ENCODE assay signal across 8 mouse cellular contexts in the genomic region with DNA sequence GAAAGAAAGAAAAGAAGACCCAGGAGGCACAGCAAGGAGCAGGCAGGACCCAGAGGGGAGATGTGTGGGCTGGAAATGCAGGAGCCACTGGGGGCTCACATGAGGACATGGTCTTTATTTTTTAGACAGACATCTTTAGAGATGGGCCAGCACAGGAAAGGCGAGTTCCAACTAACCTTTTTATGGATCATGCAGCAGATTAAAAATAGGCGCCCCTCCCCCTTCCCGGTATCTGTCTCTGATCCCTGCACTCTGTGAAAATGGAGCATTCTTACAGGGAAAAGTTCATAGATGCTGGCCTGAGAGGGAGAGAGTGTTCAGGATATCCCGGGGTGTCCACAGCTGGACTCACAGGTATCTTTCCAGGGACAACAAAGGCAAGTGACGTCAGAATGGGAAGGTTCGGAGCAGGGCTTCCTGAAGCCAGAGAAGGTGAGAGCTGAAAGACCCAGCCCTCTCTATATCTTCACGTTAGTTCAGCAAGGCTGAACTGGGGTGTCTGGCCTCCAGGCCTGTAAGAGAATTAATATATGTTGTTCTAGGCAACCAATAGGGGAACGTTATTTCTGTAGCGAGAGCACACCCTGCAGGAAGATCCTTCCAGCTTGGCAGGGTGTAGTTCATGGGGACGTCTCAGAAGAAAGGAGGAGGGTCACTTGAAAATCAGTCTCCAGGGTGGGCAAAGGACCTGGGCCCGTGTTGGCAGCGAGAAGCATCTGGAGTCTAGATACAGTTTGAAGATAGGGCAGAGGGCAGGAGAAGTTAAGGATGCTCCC. TPM values are rescaled to one million over a fixed set of nuclear protein-coding genes. Genes with fewer than 3 reads are reported as not detected.
DNase-seq lines count a peak whose midpoint lies in the region; ATAC-seq and TF ChIP-seq lines count a peak whose summit lies in the region.

No protein-coding gene starts in this region.

- H3K36me3 ChIP-seq in forebrain, embryonic 15.5 days = no peaks in the 10 kb centered on the region
- no peaks in the 10 kb centered on the region for H3K36me3 ChIP-seq in forebrain, embryonic 10.5 days (replicated peaks)
- no peaks in the 10 kb centered on the region for H3K36me3 ChIP-seq in intestine, postnatal 0 days (ENCODE audit: control insufficient read depth, insufficient read depth)

- no peak for ATAC-seq in forebrain, embryonic 15.5 days (replicated peaks)
- ATAC-seq in intestine, postnatal 0 days = no peak

- H3K27ac ChIP-seq in forebrain, embryonic 15.5 days (replicated peaks) = peak overlapping the region; percentile 38; the same call in 1 of the 2 replicates
- no peak overlapping the region for H3K27ac ChIP-seq in forebrain, embryonic 10.5 days
- H3K27ac ChIP-seq in layer of hippocampus, adult 2 months = no peak overlapping the region
- no peak overlapping the region for H3K27ac ChIP-seq in intestine, postnatal 0 days (ENCODE audit: low read depth, low read length)

- peak; percentile 35 for TF ChIP-seq CTCF in layer of hippocampus, adult 2 months (conservative IDR thresholded peaks at IDR 0.05)
- TF ChIP-seq CTCF in intestine, postnatal 0 days (IDR thresholded peaks at IDR 0.05; ENCODE audit: low read depth) = peak; percentile 37; the same call in 1 of the 2 replicates

- no peaks in the 10 kb centered on the region for H3K27me3 ChIP-seq in forebrain, embryonic 15.5 days
- H3K27me3 ChIP-seq in forebrain, embryonic 10.5 days (ENCODE audit: poor library complexity, severe bottlenecking) = no peaks in the 10 kb centered on the region
- no peaks in the 10 kb centered on the region for H3K27me3 ChIP-seq in intestine, postnatal 0 days (replicated peaks; ENCODE audit: control insufficient read depth, insufficient read depth, low read length)

- H3K4me3 ChIP-seq in forebrain, embryonic 15.5 days = no peak overlapping the region
- no peak overlapping the region for H3K4me3 ChIP-seq in forebrain, embryonic 10.5 days
- H3K4me3 ChIP-seq in layer of hippocampus, adult 2 months = no peak overlapping the region
- no peak overlapping the region for H3K4me3 ChIP-seq in intestine, postnatal 0 days (ENCODE audit: low read depth, low read length)

- H3K9ac ChIP-seq in forebrain, embryonic 15.5 days (replicated peaks) = no peak overlapping the region
- no peak overlapping the region for H3K9ac ChIP-seq in intestine, postnatal 0 days (ENCODE audit: low read depth, low read length)

- no peaks in the 10 kb centered on the region for H3K9me3 ChIP-seq in forebrain, embryonic 15.5 days
- H3K9me3 ChIP-seq in forebrain, embryonic 10.5 days = no peaks in the 10 kb centered on the region
- no peaks in the 10 kb centered on the region for H3K9me3 ChIP-seq in intestine, postnatal 0 days (ENCODE audit: control insufficient read depth)

- H3K4me2 ChIP-seq in forebrain, embryonic 15.5 days (replicated peaks) = no peak overlapping the region
- no peak overlapping the region for H3K4me2 ChIP-seq in intestine, postnatal 0 days (replicated peaks; ENCODE audit: low read depth)

- DNase-seq in forebrain, embryonic 10.5 days (ENCODE audit: extremely low spot score, low spot score) = no peak
- DNase-seq in layer of hippocampus, adult 2 months (ENCODE audit: low spot score in 2 of 2) = no peak
- no peak for DNase-seq in layer of hippocampus, postnatal 36 days
- DNase-seq in NIH3T3 (ENCODE audit: low read depth) (peak; percentile 41), adipocyte (ENCODE audit: low spot score) (no peak)
- no peak for DNase-seq in cerebellum, adult 11-12 months

- 59% methylated on average over 12 of the region's 12 CpGs for whole genome bisulfite sequencing in forebrain, embryonic 15.5 days
- 72% methylated on average over 12 of the region's 12 CpGs for WGBS in forebrain, embryonic 10.5 days
- 55% methylated on average over 12 of the region's 12 CpGs for WGBS in intestine, postnatal 0 days

- H3K4me1 ChIP-seq in forebrain, embryonic 15.5 days = peaks cover 40% of the 10 kb centered on the region
- peaks cover 37% of the 10 kb centered on the region for H3K4me1 ChIP-seq in forebrain, embryonic 10.5 days
- 0 out of 2 replicates have a peak, but pooled peaks cover 6% of the 10 kb centered on the region for H3K4me1 ChIP-seq in intestine, postnatal 0 days (replicated peaks; ENCODE audit: control insufficient read depth, insufficient read depth, low read length)

RNA-seq across cellular contexts. Expression of gene Neurl1b, which starts 51.9 kb away (rescaled TPM):
- polyA plus RNA-seq in forebrain, embryonic 15.5 days (2015; fragmentation: Nextera tagmentation; extraction: Ambion mirVana) = 2.7 and 2.9 TPM in 2 replicates
- 0.09 and 0.10 TPM in 2 replicates for polyA plus RNA-seq in forebrain, embryonic 10.5 days (2016; fragmentation: Nextera tagmentation; extraction: Ambion mirVana)
- 10 to 100 TPM; 68.8 to 75.0 TPM for total RNA-seq in layer of hippocampus, adult 2 months (2021)
- total RNA-seq in layer of hippocampus, postnatal 36 days (2021) = 10 to 100 TPM; 76.7 to 80.8 TPM
- polyA plus RNA-seq in intestine, postnatal 0 days (2015; fragmentation: Nextera tagmentation; extraction: Ambion mirVana) = 1.5 TPM in 2 replicates
